Mouse (Mus musculus) olfactory bulb, adult 2 months (tissue): ENCODE results near the gene Sost. TPM values are rescaled to one million over a fixed set of nuclear protein-coding genes. Genes with fewer than 3 reads are reported as not detected.

Experiments
- H3K27ac ChIP-seq: fragments of 200-500 bp; 2 replicates; pipeline ENCODE4 v1.5.1; 2012; ENCODE audit warnings: low read depth, low read length; ENCODE audit not compliant: insufficient read depth
- H3K4me1 ChIP-seq: fragments of 200-500 bp; 2 replicates; pipeline ENCODE4 v1.6.1; 2012; ENCODE audit warnings: low read length; ENCODE audit not compliant: control insufficient read depth, insufficient read depth
- H3K4me3 ChIP-seq: fragments of 200-500 bp; 2 replicates; pipeline ENCODE4 v1.5.1; 2012; ENCODE audit warnings: mild to moderate bottlenecking, low read depth, low read length, moderate library complexity; ENCODE audit not compliant: insufficient read depth
- CTCF ChIP-seq: fragments of 200-500 bp; IDR thresholded peaks from 2 replicates; pipeline ENCODE4 v1.5.1; 2012; ENCODE audit warnings: low read depth, mild to moderate bottlenecking, low read length, moderate library complexity; ENCODE audit not compliant: insufficient read depth
- POLR2A ChIP-seq: fragments of 200-500 bp; IDR thresholded peaks from 2 replicates; pipeline ENCODE4 v1.6.1; 2012; ENCODE audit warnings: mild to moderate bottlenecking, low read depth, low read length, moderate library complexity; ENCODE audit not compliant: insufficient read depth
- WGBS: fragments of 180-500 bp; shearing (Covaris S2); methylation state at CpG from one replicate; pipeline ENCODE4 v1.1.7; 2018; 5-methylcytosine and 5-hydroxymethylcytosine counted together
- polyA plus RNA-seq: library from polyadenylated mRNA; stranded (reverse); fragments of >200 nt; gene quantifications from 2 replicates; pipeline ENCODE4 v1.2.4, GENCODE M21; 2012; ENCODE audit warnings: low replicate concordance; ENCODE audit not compliant: missing spikeins, insufficient read depth, insufficient read length

Gene Sost
- polyA plus RNA-seq, 1 experiment, result not detected

DNA sequence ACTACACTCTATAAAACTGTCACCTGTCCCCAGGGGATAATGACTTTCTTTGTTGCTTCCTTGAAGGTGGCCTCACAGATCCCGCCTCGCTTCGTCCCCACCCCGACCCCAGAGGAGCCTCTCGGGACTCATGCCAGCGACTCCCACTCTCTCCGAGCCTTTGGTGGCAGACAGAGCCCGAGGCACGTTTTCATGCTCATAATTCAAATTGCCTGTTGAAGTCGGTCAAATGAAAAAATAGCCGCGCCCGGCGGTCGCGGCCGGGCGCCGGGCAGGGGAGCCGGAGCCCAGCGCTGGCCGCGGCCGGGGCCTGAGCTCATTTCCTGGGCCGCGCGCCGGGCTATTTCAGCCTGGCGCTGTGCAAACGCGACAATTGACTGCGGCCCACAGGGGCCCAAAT is 29.7 kb downstream of the Sost start:
- 3% methylated on average over 32 of the region's 32 CpGs for WGBS
- peaks cover 7% of the 10 kb centered on the region for H3K4me1 ChIP-seq
- no peak overlapping the region for H3K27ac ChIP-seq
- TF ChIP-seq CTCF (no peak), POLR2A (no peak)
- peak overlapping the region; percentile 29 for H3K4me3 ChIP-seq

DNA sequence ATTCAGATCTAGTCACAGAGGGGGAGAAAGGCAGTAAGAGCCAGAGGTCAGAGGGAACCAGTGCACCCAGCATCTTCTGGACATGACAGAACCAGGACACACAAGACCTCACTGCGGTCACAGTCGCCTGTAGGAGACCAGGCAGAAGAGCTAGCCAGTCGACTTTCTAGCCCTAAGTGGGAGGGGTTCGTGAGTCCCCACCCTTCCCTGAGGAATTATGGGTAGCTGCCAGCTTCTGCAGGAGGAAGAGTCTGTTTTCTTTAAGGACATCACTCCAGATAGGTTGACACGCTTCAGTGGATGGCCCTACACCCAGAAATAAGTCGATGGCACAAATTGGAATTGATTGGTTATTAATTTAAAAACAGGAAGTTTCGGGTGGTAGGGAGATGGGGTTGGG is 30.4 kb downstream of the Sost start:
- Histone ChIP-seq H3K4me3 (no peak overlapping the region), H3K4me1 (peaks cover 7% of the 10 kb centered on the region), H3K27ac (no peak overlapping the region)
- no peak for TF ChIP-seq POLR2A
- no peak for TF ChIP-seq CTCF
- 75% methylated on average over 7 of the region's 7 CpGs for whole genome bisulfite sequencing

DNA sequence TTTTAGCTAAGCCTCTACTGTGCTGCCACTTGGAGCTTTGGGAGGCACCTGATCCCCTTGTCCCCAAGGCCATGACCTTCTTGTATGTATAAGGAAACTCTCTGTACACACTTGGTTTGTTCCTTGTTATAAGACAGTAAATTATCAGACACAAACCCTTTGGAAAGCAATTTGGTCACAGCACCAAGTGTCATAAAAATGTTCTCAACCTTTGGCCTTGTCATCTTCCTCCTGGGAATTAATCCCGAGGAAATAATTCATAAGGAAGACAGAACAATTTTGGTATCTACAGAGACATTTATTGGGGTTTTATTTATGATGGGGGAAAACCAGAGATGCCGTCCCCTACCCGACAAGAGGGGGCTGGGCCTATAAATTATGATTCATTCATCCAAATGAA is 31.1 kb downstream of the Sost start:
- Histone ChIP-seq H3K4me1 (peaks cover 7% of the 10 kb centered on the region), H3K27ac (no peak overlapping the region), H3K4me3 (no peak overlapping the region)
- TF ChIP-seq POLR2A (no peak), CTCF (no peak)
- 95% methylated on average over 3 of the region's 3 CpGs for WGBS

DNA sequence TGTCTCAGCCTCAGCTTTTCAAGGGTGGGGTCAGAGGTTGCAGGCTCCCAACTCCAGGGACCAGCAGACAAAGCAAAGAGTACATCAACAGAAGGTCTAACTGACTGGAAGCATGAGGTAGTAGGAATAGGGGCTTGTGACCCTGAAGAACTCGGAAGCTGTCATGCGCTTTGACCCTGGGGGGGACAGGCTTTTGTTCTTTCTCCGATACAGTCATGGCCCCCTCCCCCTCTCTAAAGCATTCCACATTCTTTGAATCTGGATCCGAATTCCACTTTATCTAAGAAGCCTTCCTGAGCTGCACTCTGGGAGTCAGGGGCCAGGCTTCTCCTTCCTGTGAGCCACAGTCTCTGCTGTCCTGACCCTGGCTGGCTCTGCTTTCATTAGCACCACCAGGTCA is 34.8 kb downstream of the Sost start:
- Histone ChIP-seq H3K4me3 (no peak overlapping the region), H3K4me1 (peaks cover 3% of the 10 kb centered on the region; the same call in 1 of the 2 replicates), H3K27ac (no peak overlapping the region)
- WGBS, result 66% methylated on average over 4 of the region's 4 CpGs
- TF ChIP-seq CTCF, result no peak
- no peak for TF ChIP-seq POLR2A

DNA sequence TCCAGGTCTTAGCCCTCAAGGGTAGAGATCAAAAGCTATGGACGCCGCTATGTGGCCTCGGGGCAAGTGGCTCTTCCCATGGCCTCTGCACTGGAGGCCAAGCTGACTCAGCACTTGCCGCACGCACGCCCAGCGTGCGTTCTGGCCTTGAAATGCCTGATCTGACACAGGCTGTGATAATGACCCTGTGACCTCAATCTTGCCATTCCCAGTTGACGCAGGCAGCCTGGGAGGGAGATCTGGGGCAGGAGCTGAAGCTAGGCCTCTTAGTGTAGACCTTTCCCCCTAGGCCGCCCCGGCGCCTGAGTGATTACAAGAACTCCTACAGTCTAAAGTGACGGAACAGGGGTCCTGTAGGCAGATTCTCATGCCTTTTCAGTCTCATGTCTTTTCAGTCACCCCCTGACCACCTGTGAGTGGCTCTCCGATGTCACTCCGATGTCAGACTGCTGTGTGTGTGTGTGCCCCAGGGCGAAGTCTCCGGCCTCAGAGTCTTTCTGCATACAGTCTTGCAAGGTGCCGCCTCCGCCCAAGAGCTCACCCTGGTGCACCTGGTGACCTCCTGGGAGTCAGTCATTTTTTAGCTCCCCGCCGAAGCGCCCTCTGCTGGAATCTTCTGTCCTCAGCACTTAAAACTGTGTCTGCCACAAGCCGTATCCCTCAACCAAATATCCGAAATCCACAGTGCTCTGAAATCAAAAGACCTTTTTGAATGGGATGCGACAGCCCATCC is 38.6 kb downstream of the Sost start:
- WGBS, result 62% methylated on average over 25 of the region's 25 CpGs
- H3K4me3 ChIP-seq, result no peak overlapping the region
- H3K4me1 ChIP-seq, result no peaks in the 10 kb centered on the region
- no peak overlapping the region for H3K27ac ChIP-seq
- TF ChIP-seq POLR2A, result no peak
- TF ChIP-seq CTCF, result no peak

DNA sequence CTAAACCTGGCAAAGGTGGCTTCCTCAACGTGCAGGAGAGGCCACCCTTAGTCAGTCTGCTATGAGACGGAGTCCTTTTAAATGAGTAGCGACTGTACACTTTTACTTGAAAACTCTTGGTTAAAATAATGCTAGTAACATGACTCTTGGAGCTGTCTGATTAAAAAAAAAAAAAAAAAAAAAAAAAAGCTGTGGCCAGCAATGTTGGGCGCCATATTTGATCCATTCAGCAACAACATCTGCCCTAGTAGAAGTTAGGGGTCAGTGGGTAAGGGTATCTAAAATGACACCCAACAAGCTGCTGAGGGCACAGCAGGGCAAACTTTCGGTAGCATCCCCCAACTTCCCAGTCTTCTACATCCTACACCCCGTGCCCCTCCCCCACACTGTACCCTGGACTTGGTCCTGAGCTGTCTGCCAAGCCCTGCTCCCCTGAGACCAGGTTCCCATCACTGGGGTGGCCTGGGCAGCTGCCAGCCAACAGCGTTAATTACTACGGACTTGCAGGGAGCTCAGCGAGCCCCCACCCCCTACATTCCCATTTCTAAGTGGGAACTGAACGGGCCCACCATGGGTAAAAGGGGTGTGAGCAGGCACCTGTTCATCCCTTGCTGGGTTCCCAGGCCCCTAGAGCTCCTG is 39.7 kb downstream of the Sost start:
- no peak for TF ChIP-seq CTCF
- no peak for TF ChIP-seq POLR2A
- 80% methylated on average over 10 of the region's 10 CpGs for WGBS
- H3K27ac ChIP-seq, result no peak overlapping the region

DNA sequence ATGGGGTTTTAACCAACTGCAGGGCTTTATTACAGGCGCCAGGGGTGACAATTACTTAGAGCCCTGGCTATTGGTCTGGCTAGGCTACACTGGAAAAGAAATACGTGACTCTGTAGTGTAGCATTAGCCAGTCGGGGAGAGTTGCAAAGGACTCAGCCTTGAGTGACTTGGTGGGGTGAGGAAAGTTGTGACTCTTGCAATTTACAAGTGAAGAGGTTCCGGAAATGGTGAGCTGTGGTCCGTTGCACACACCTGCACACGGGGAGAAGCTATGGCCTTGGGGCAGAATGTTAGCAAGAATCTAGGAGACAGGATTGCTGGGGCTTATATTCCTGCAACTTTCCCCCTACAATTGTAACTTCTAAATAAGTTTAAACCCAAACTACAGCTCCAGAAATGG is 41.2 kb downstream of the Sost start:
- TF ChIP-seq POLR2A (no peak), CTCF (no peak)
- Histone ChIP-seq H3K27ac (no peak overlapping the region), H3K4me3 (no peak overlapping the region), H3K4me1 (no peaks in the 10 kb centered on the region)
- 79% methylated on average over 6 of the region's 6 CpGs for WGBS

More for the DNA sequence above, 39.7 kb downstream of the Sost start:
- H3K4me3 ChIP-seq, result no peak overlapping the region
- H3K4me1 ChIP-seq, result no peaks in the 10 kb centered on the region

DNA sequence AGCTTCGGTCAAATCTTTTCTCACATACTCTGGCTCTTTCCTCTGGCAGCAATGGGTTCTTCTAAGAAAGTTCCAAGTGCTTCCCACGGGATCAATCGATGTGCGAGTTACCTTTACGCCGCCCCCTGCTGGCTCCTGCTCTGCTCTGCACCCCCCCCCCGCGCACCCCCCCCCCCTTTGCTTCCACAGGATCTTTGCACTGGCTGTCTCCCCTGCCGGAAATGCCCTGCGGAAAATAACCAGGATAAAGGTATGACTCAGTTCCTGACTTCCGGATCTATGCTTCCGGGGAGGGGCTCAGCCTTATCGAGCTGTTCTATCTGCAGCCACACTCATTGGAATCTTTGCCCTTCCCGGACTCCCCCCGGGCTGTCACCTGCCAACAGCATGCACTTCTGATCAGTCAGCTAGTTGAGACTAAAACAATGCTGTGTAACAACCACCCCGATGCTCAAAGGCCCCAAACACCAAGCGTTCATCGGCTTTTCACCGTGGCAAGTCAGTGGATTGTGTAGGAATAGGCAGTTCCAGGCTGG is 42.3 kb downstream of the Sost start:
- H3K4me3 ChIP-seq, result no peak overlapping the region
- 74% methylated on average over 19 of the region's 19 CpGs for WGBS
- no peaks in the 10 kb centered on the region for H3K4me1 ChIP-seq
- TF ChIP-seq POLR2A (no peak), CTCF (no peak)
- H3K27ac ChIP-seq, result no peak overlapping the region

DNA sequence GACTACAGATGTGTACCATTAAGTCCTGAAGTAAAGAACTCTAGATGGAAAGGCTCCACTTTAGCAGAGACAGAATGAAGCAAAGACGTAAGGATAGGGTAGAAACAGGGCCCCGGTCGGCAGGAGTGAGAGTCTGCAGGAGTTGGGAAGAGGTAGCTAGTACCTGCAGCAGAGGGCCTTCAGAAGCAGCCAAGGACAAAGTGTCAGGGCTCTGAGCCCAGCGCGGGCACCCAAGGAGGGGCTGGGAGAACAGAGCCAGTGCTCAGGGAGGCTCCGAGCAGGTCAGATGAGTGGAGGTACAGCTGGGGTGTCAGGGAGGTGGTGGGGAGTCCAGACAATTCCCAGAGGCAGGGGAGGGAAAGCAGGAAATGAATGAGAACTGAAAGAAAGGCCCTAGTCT is 42.8 kb downstream of the Sost start:
- H3K4me3 ChIP-seq, result no peak overlapping the region
- WGBS, result 89% methylated on average over 6 of the region's 6 CpGs
- no peaks in the 10 kb centered on the region for H3K4me1 ChIP-seq
- TF ChIP-seq POLR2A (no peak), CTCF (no peak)
- no peak overlapping the region for H3K27ac ChIP-seq
